ENCODE assay signal across 38 mouse cellular contexts in genomic region chr7:24286916-24287315, GRCm38 (mm10). TPM values are rescaled to one million over a fixed set of nuclear protein-coding genes. Genes with fewer than 3 reads are reported as not detected.
"Had no signal": no experiment of that assay in that cellular context is flagged by ENCODE, and none has a peak within 500 bp of the region (broad histone marks: within the 10 kb centered on the region; RNA-seq: fewer than 3 reads in every experiment).

No protein-coding gene starts in this region.

- H3K9me3 ChIP-seq: heart, embryonic 15.5 days; hindbrain, embryonic 13.5 days; hindbrain, embryonic 15.5 days; kidney, embryonic 15.5 days; liver, embryonic 12.5 days had no signal

- H3K4me3 ChIP-seq: heart, adult 2 months; heart, embryonic 13.5 days; heart, embryonic 15.5 days; hindbrain, embryonic 13.5 days; hindbrain, embryonic 15.5 days; kidney, embryonic 15.5 days; limb, embryonic 13.5 days; limb, embryonic 15.5 days; liver, embryonic 12.5 days had no signal

- H3K27ac ChIP-seq: heart, adult 2 months; heart, embryonic 13.5 days; heart, embryonic 15.5 days; hindbrain, embryonic 13.5 days; hindbrain, embryonic 15.5 days; hindbrain, postnatal 0 days; kidney, embryonic 15.5 days; kidney, postnatal 0 days; limb, embryonic 13.5 days; limb, embryonic 15.5 days; liver, embryonic 12.5 days; liver, embryonic 14.5 days had no signal

- H3K27me3 ChIP-seq: heart, embryonic 13.5 days; heart, embryonic 15.5 days; hindbrain, embryonic 13.5 days; hindbrain, embryonic 15.5 days; kidney, embryonic 15.5 days; limb, embryonic 13.5 days; limb, embryonic 15.5 days had no signal

- H3K4me1 ChIP-seq: heart, embryonic 13.5 days; heart, embryonic 15.5 days; hindbrain, embryonic 13.5 days; hindbrain, embryonic 15.5 days; kidney, embryonic 15.5 days; limb, embryonic 13.5 days; limb, embryonic 15.5 days; liver, embryonic 12.5 days had no signal

- H3K4me2 ChIP-seq: heart, embryonic 11.5 days; heart, embryonic 13.5 days; heart, embryonic 15.5 days; hindbrain, embryonic 13.5 days; hindbrain, embryonic 15.5 days; kidney, embryonic 15.5 days; limb, embryonic 13.5 days; limb, embryonic 15.5 days; liver, embryonic 12.5 days had no signal

- H3K9ac ChIP-seq: heart, embryonic 13.5 days; heart, embryonic 15.5 days; hindbrain, embryonic 13.5 days; hindbrain, embryonic 15.5 days; kidney, embryonic 15.5 days; limb, embryonic 13.5 days; limb, embryonic 15.5 days; liver, embryonic 12.5 days; liver, embryonic 14.5 days had no signal

- DNase-seq: gastrocnemius, postnatal 14 days; gastrocnemius, postnatal 36 days; heart, adult 2 months; heart, postnatal 14 days; heart, postnatal 36 days; kidney, adult 11 months; kidney, adult 2 months; kidney, adult 9 months; kidney, postnatal 14 days; layer of hippocampus, adult 9-11 months; layer of hippocampus, postnatal 36 days; left cerebral cortex, postnatal 4 days had no signal

- ATAC-seq: hindbrain, postnatal 0 days; intestine, embryonic 16.5 days; liver, embryonic 12.5 days had no signal

RNA-seq across cellular contexts. Expression of gene Tescl, which starts 46.8 kb away (rescaled TPM):
- total RNA-seq: gastrocnemius, adult 18-20 months; gastrocnemius, adult 8-10 months; gastrocnemius, postnatal 14 days; gastrocnemius, postnatal 36 days; heart, adult 2 months; heart, postnatal 14 days; heart, postnatal 36 days; hematopoietic stem cell, adult 5-6 weeks; hindbrain, postnatal 0 days; layer of hippocampus, adult 18-20 months; layer of hippocampus, adult 8-10 months; layer of hippocampus, postnatal 14 days; layer of hippocampus, postnatal 36 days; left cerebral cortex, adult 18-20 months; left cerebral cortex, adult 8-10 months; left cerebral cortex, postnatal 10 days; left cerebral cortex, postnatal 25 days; liver, adult 2 months had no signal
- polyA plus RNA-seq: heart, embryonic 11.5 days; heart, embryonic 13.5 days; heart, embryonic 15.5 days; hindbrain, embryonic 11.5 days; intestine, embryonic 16.5 days; limb, embryonic 11.5 days; limb, embryonic 13.5 days; limb, embryonic 15.5 days; liver, adult 2 months; liver, embryonic 12.5 days; liver, embryonic 14.5 days had no signal
